12 mouse cellular contexts compared by ENCODE assay signal in genomic region chr5:35794942-35795341, GRCm38 (mm10). TPM values are rescaled to one million over a fixed set of nuclear protein-coding genes. Genes with fewer than 3 reads are reported as not detected.
DNase-seq lines count a peak whose midpoint lies in the region; ATAC-seq and TF ChIP-seq lines count a peak whose summit lies in the region.
"Had no signal": no experiment of that assay in that cellular context is flagged by ENCODE, and none has a peak within 500 bp of the region (broad histone marks: within the 10 kb centered on the region; RNA-seq: fewer than 3 reads in every experiment).

No protein-coding gene starts in this region.

- H3K9me3 ChIP-seq in heart, embryonic 12.5 days (replicated peaks): no peaks in the 10 kb centered on the region
- H3K9me3 ChIP-seq: forebrain, embryonic 10.5 days; megakaryocyte, embryonic 14.5 days had no signal

- peak overlapping the region; percentile 72 for H3K27ac ChIP-seq in heart, embryonic 12.5 days (ENCODE audit: poor library complexity, severe bottlenecking)
- peak overlapping the region; percentile 85 for H3K27ac ChIP-seq in layer of hippocampus, adult 2 months
- H3K27ac ChIP-seq: forebrain, embryonic 10.5 days had no signal

- H3K27me3 ChIP-seq in heart, embryonic 12.5 days (replicated peaks): peaks cover 13% of the 10 kb centered on the region

- intact Hi-C loops in heart, postnatal 36 days (cut with DNase I): loop anchor here (2.0 to 5.0 kb wide), 2 partner anchors 62 to 182 kb away; no protein-coding TSS in a partner anchor

- no peak for DNase-seq in cerebellum, adult 18-20 months
- DNase-seq in heart, postnatal 36 days: no peak
- DNase-seq in layer of hippocampus, adult 2 months (ENCODE audit: low spot score in 2 of 2): no peak
- DNase-seq in layer of hippocampus, postnatal 25 days (ENCODE audit: extremely low spot score in 1 of 2, low spot score in 1 of 2): no peak
- peak; percentile 57 for DNase-seq in ovary, adult 18-20 months (ENCODE audit: low spot score)
- no peak for DNase-seq in ovary, postnatal 14 days (ENCODE audit: low spot score)

- no peak for TF ChIP-seq CTCF in layer of hippocampus, adult 2 months (conservative IDR thresholded peaks at IDR 0.05)

- H3K36me3 ChIP-seq in heart, embryonic 12.5 days: no peaks in the 10 kb centered on the region
- H3K36me3 ChIP-seq: forebrain, embryonic 10.5 days had no signal

- 0 out of 2 replicates have a peak, but pooled peaks have one; percentile 8 for ATAC-seq in cerebellum, adult (ENCODE audit: insufficient number of reproducible peaks, low FRiP score, low TSS enrichment)
- no peak for ATAC-seq in heart, embryonic 12.5 days (ENCODE audit: insufficient number of reproducible peaks, low FRiP score)
- ATAC-seq: liver, postnatal 0 days had no signal

- peaks cover 27% of the 10 kb centered on the region for H3K4me1 ChIP-seq in heart, embryonic 12.5 days (replicated peaks)

- WGBS in heart, embryonic 12.5 days: 46% methylated on average over 4 of the region's 4 CpGs

- no peak overlapping the region for H3K9ac ChIP-seq in heart, embryonic 12.5 days
- H3K9ac ChIP-seq: forebrain, postnatal 0 days; liver, postnatal 0 days had no signal

- no peak overlapping the region for H3K4me3 ChIP-seq in heart, embryonic 12.5 days
- H3K4me3 ChIP-seq in layer of hippocampus, adult 2 months: no peak overlapping the region
- H3K4me3 ChIP-seq: forebrain, embryonic 10.5 days; megakaryocyte, embryonic 14.5 days had no signal

- H3K4me2 ChIP-seq in heart, embryonic 12.5 days: no peak overlapping the region

RNA-seq across cellular contexts. Expression of gene Ablim2, which starts 37.3 kb away (rescaled TPM):
- 3.8 and 3.9 TPM in 2 replicates for polyA plus RNA-seq in heart, embryonic 12.5 days (2016; fragmentation: Nextera tagmentation; extraction: Ambion mirVana)
- 10 to 100 TPM; 20.7 to 21.0 TPM for total RNA-seq in heart, postnatal 36 days (2021)
- total RNA-seq in layer of hippocampus, adult 2 months (2021): 100 to 1,000 TPM; 133 to 163 TPM
- total RNA-seq in layer of hippocampus, postnatal 25 days (2021): 100 to 1,000 TPM; 123 to 132 TPM
- polyA plus RNA-seq: forebrain, embryonic 10.5 days had no signal

RNA-seq across cellular contexts. Expression of gene Sh3tc1, which starts 55.2 kb away (rescaled TPM):
- polyA plus RNA-seq in heart, embryonic 12.5 days (2016; fragmentation: Nextera tagmentation; extraction: Ambion mirVana): 10.0 and 10.4 TPM in 2 replicates
- total RNA-seq in heart, postnatal 36 days (2021): 1 to 10 TPM; 7.0 to 9.9 TPM
- 1 to 10 TPM; 1.7 to 2.4 TPM for total RNA-seq in layer of hippocampus, adult 2 months (2021)
- total RNA-seq in layer of hippocampus, postnatal 25 days (2021): 1 to 10 TPM; 1.5 to 1.6 TPM

Comparison
In these comparisons a context has a peak if more than half of its experiments do, and no peak if none do; other contexts are left out.
1. RNA of gene Ablim2, which starts 37.3 kb away (total RNA-seq): 133 to 163 TPM in layer of hippocampus, adult 2 months and 123 to 132 TPM in layer of hippocampus, postnatal 25 days; 20.7 to 21.0 TPM in heart, postnatal 36 days; every median in the first group is over 4 times any median in the second.